Mouse (Mus musculus) heart, embryonic 10.5 days (tissue): ENCODE results near the gene Scamp3. TPM values are rescaled to one million over a fixed set of nuclear protein-coding genes. Genes with fewer than 3 reads are reported as not detected.
A peak's percentile ranks its signal among the peaks of the same experiment; 100 is the strongest.

Experiments
- DNase-seq: peaks from one replicate; pipeline ENCODE4 v3.0.0-alpha.2; 2017; ENCODE audit warnings: low spot score
- H3K27ac ChIP-seq: fragments of 300-500 bp; sonication (generic); 2 replicates; pipeline ENCODE4 v1.5.1; 2016; ENCODE audit warnings: mild to moderate bottlenecking
- H3K27me3 ChIP-seq: fragments of 300-500 bp; sonication (generic); 2 replicates; pipeline ENCODE4 v1.6.1; 2016; ENCODE audit warnings: mild to moderate bottlenecking; ENCODE audit not compliant: poor library complexity, insufficient read depth, severe bottlenecking
- H3K36me3 ChIP-seq: fragments of 300-500 bp; sonication (generic); 2 replicates; pipeline ENCODE4 v1.6.1; 2016; ENCODE audit warnings: mild to moderate bottlenecking, moderate library complexity
- H3K4me1 ChIP-seq: fragments of 300-500 bp; sonication (generic); 2 replicates; pipeline ENCODE4 v1.6.1; 2016; ENCODE audit warnings: mild to moderate bottlenecking
- H3K4me3 ChIP-seq: fragments of 300-500 bp; sonication (generic); 2 replicates; pipeline ENCODE4 v1.5.1; 2016; ENCODE audit warnings: mild to moderate bottlenecking, moderate library complexity
- H3K9me3 ChIP-seq: fragments of 300-500 bp; sonication (generic); 2 replicates; pipeline ENCODE4 v1.6.1; 2016; ENCODE audit warnings: mild to moderate bottlenecking, moderate library complexity
- WGBS: fragments of 180-500 bp; shearing (Covaris S2); methylation state at CpG from one replicate; pipeline ENCODE4 v1.1.7; 2016; 5-methylcytosine and 5-hydroxymethylcytosine counted together
- polyA plus RNA-seq: library from polyadenylated mRNA; unstranded; fragments of >200 nt; fragmentation: Nextera tagmentation; extraction: Ambion mirVana; gene quantifications from 2 replicates; pipeline ENCODE4 v1.2.1, GENCODE M21; 2016

Gene Scamp3
- 104 and 115 TPM in 2 replicates for polyA plus RNA-seq

DNA sequence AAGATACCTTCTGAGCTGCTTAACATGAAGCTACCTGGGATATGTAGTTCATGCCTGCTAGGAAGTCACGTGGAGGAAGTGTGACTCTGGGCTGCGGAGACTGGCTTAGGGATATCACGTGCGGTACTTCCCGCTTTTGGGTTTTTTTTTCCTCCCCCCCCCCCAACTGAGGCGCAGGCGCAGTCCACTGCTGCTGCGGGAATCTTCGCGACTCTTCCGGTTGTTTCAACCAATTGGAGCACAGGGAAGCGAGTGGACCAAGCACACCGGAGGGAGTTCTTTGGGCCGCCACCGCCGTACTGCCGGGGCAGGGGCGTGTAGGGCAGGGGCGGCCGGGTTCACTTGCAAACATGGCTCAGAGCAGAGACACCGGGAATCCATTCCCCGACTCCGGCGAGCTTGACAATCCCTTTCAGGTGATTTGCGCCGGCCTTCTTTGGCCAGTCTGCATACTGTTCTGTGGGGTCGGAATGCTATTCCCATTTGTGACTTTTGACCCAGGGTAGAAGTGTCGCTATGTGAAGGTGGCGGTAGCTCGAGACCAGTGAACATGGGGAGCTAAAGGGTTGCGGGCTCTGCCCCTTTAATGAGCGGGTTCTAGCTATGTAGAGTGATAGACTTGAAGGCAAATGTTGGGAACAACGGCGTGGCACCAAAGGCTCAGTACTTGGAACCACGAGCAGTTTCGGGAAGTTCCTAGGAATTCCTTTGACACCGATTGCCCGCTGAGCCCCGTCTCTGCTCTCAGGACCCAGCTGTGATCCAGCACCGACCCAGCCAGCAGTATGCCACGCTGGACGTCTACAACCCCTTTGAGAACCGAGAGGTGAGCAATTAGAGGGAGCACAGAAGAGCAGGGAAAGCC lies at the start of gene Scamp3:
Gene Scamp3 (plus strand): TSS at position 232 of the 865 bp plus-strand sequence.
- peak; percentile 98 for DNase-seq
- no peaks in the 10 kb centered on the region for H3K27me3 ChIP-seq
- H3K27ac ChIP-seq: peak within 1 kb of the TSS; percentile 89
- under 1% methylated on average over 43 of the region's 43 CpGs for WGBS
- no peaks in the 10 kb centered on the region for H3K9me3 ChIP-seq
- peaks cover 17% of the 10 kb centered on the region for H3K4me1 ChIP-seq
- H3K4me3 ChIP-seq: peak within 1 kb of the TSS; percentile 81
- H3K36me3 ChIP-seq: peaks cover 78% of the 10 kb centered on the region

DNA sequence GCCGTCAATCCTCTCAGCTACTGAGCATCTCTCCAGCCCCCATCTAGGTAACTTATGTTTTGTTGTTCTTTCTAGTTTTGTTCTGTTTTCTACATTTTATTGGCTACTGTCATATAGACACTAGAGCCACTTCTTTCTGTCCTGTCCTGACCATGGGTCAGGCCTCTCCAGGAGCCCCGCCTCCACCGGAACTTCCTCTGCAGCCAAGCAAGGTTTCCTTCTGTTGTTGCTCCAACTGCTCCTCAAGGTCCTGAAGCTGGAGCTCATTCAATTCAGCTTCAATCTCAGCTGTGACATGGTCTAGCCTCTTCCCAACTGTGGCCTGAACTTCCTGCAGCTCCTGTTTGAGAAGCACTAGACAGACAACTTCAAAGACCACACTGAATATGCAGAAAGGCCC lies 47.4 kb upstream of the Scamp3 start:
- no peaks in the 10 kb centered on the region for H3K9me3 ChIP-seq
- H3K4me1 ChIP-seq: peaks cover 26% of the 10 kb centered on the region
- no peak for DNase-seq
- H3K4me3 ChIP-seq: no peak overlapping the region
- no peaks in the 10 kb centered on the region for H3K36me3 ChIP-seq
- no peak overlapping the region for H3K27ac ChIP-seq
- H3K27me3 ChIP-seq: peaks cover 24% of the 10 kb centered on the region; the same call in 1 of the 2 replicates
- WGBS: 86% methylated on average over 3 of the region's 3 CpGs

DNA sequence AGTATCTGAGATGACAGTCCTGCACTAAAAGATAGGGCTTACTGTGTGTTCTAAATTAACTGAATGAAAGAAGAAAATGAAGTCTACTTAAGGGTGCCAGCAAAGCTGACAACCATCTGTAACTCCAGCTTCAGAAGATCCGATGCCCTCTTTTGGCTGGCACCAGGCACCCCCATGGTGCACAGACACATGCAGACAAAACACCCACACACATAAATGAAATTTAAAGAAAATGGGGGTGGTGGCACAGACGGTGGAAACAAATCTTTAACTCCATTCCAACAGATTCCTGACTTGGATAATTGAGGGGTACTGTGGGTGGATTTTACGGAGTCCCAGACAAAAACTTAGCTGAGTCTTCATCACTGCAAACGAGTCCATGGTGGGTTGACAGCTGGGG lies 45.5 kb upstream of the Scamp3 start:
- H3K9me3 ChIP-seq: no peaks in the 10 kb centered on the region
- no peaks in the 10 kb centered on the region for H3K36me3 ChIP-seq
- peak overlapping the region; percentile 11 for H3K27ac ChIP-seq
- H3K4me1 ChIP-seq: peaks cover 26% of the 10 kb centered on the region
- WGBS: 51% methylated on average over 4 of the region's 4 CpGs
- H3K4me3 ChIP-seq: peak overlapping the region; percentile 53
- peaks cover 34% of the 10 kb centered on the region; the same call in 1 of the 2 replicates for H3K27me3 ChIP-seq
- DNase-seq: no peak

DNA sequence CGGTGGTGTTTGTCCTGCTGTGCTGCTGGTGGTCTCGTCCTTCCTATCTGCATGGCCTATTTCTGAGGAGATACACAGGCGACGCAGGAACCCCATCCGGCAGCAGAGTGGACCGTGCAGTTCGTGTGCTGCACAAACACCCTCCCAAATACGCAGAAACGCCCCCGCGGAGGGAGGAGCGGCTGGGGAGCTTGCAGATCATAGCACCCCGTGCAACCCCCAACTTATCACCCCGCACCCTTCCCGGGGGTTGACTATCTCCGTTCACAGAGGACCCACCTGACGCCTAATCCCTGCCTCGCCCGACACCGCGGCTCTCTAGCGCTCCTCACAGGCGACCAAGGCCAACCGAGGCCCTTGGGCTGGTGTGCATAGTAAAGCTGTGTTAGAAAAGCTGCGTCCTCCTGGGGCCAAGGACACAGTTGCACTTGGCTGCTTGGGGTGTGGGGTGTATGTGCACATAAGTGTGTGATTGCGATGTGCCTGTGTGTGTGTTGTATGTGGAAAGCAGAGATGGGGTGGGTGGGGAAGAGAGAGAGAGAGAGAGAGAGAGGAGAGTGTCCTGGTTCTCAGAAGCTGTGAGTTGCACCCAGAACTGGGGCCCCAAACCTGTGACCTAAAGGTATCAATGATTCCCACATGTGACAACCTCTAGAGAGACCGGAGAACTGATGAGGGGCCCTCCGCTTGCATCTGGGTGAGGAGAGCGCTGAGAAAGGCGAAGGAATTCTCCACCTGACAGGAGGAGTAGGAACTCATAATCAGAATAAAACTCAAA lies 44.8 kb upstream of the Scamp3 start:
- Histone ChIP-seq H3K9me3 (no peaks in the 10 kb centered on the region), H3K4me3 (peak overlapping the region; percentile 53), H3K27me3 (peaks cover 34% of the 10 kb centered on the region; the same call in 1 of the 2 replicates), H3K36me3 (no peaks in the 10 kb centered on the region), H3K4me1 (peaks cover 26% of the 10 kb centered on the region), H3K27ac (peak overlapping the region; percentile 75)
- WGBS: 10% methylated on average over 30 of the region's 30 CpGs
- DNase-seq: peak; percentile 96

DNA sequence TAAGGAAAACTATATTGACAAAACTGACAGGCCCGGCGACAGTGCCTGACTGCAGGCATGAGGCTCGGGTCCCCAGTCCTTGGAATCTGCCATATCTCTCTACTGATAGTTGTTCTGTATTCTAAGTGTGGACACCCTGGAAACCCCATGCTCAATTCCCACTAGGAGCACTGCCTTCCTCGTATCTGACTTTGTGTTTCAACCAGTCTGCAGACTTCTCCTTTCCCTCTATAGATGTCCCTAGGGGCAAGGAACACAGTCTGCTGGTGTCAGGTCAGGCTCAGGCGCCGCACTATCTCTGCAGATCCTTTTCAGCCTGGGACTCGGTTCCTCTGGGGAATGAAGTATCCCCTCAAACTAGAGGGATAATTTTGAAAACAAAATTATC lies 44.2 kb upstream of the Scamp3 start:
- peaks cover 26% of the 10 kb centered on the region for H3K4me1 ChIP-seq
- H3K9me3 ChIP-seq: no peaks in the 10 kb centered on the region
- H3K27me3 ChIP-seq: peaks cover 34% of the 10 kb centered on the region; the same call in 1 of the 2 replicates
- WGBS: 56% methylated on average over 7 of the region's 7 CpGs
- DNase-seq: no peak
- H3K4me3 ChIP-seq: no peak overlapping the region
- peak overlapping the region; percentile 75 for H3K27ac ChIP-seq
- H3K36me3 ChIP-seq: no peaks in the 10 kb centered on the region

DNA sequence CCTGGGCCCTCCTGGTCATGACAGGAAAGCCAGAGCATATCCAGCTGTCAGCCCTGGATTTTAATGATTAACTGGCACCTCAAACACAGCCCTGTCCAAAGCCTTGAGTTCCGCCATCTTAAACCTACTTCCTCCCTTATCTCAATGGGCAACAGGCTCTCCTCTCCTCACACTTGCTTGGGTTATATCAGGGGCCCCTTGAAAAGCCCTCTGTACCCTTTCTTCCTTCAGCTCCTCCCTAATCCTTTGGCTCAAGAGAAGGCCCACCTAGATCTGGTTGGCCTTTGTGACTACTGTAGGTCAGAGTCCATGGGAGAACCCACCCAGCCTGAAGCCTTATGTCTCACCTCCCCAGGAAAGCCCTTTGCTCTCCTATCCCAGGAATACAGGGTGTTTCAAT lies 43.5 kb upstream of the Scamp3 start:
- Histone ChIP-seq H3K9me3 (no peaks in the 10 kb centered on the region), H3K4me3 (no peak overlapping the region), H3K27ac (peak overlapping the region; percentile 75), H3K36me3 (no peaks in the 10 kb centered on the region), H3K27me3 (peaks cover 34% of the 10 kb centered on the region; the same call in 1 of the 2 replicates), H3K4me1 (peaks cover 26% of the 10 kb centered on the region)
- WGBS: 63% methylated on average over 1 of the region's 1 CpGs
- DNase-seq: no peak

DNA sequence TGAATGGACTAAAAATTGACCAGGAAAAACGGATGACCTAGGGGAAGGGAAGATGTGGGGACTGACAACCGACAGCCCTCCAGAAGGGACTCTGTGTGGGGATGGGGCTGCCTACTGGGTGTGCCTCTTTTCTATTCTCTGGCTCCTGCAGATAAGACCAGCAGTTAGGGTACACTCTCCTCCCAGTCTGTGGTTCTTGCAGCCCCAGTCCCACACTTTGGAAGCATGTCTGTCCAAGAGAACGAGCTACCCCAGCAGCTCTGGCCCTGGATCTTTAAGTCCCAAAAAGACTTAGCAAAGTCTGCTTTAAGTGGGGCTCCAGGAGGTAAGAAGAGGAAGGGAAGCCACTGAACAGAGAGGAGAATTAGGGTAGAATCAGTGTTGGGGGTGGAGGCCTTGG lies 41.3 kb upstream of the Scamp3 start, which contains the start of gene Pklr:
Gene Pklr (plus strand): TSS at position 185 of the 400 bp plus-strand sequence.
- Histone ChIP-seq H3K4me1 (peaks cover 26% of the 10 kb centered on the region), H3K27me3 (peaks cover 34% of the 10 kb centered on the region; the same call in 1 of the 2 replicates), H3K9me3 (no peaks in the 10 kb centered on the region), H3K36me3 (no peaks in the 10 kb centered on the region), H3K27ac (peak within 1 kb of the TSS; percentile 59; the same call in 1 of the 2 replicates), H3K4me3 (peak within 1 kb of the TSS; percentile 38)
- peak; percentile 87 for DNase-seq
- WGBS: 43% methylated on average over 3 of the region's 3 CpGs

DNA sequence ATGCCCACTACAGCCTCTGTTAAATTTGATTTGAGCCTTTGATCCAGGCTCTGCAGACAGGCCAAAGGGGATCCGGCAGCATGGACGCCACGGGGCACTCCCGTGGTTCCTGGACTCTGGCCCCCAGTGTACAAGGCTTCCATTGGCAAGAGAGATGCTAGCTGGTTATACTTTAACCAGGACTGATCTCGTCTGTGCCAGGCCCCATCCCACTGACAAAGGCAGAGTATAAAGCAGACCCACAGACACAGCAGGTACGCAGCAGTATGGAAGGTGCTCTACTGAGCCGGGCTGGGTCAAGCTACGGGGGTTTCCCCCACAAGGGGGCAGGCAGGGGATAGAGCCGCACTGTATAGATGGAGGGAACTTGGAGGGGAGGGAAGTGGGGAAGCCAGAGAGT lies 40.9 kb upstream of the Scamp3 start:
- Histone ChIP-seq H3K4me1 (peaks cover 26% of the 10 kb centered on the region), H3K27me3 (peaks cover 34% of the 10 kb centered on the region; the same call in 1 of the 2 replicates), H3K36me3 (no peaks in the 10 kb centered on the region), H3K9me3 (no peaks in the 10 kb centered on the region), H3K27ac (peak overlapping the region; percentile 59; the same call in 1 of the 2 replicates), H3K4me3 (peak overlapping the region; percentile 38)
- no peak for DNase-seq
- WGBS: 40% methylated on average over 9 of the region's 9 CpGs

DNA sequence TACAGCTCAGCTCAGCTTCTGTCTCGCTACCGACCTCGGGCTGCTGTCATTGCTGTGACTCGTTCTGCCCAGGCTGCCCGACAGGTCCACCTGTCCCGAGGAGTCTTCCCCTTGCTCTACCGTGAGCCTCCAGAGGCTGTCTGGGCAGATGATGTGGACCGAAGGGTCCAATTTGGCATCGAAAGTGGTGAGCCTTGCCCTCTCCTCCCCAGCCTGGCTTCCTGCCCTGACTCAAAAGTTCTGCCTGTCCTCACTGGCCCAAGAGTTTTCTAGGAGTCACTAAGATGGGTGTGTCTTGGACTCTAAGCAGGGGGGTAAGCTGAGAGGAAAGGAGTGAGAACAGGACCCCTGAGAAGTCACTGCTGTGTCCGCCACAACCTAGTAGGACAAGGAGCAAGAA lies 32.5 kb upstream of the Scamp3 start:
- Histone ChIP-seq H3K27ac (no peak overlapping the region), H3K4me3 (0 out of 2 replicates have a peak overlapping the region, but pooled peaks have one; percentile 12), H3K4me1 (peaks cover 20% of the 10 kb centered on the region), H3K36me3 (no peaks in the 10 kb centered on the region), H3K27me3 (peaks cover 63% of the 10 kb centered on the region), H3K9me3 (no peaks in the 10 kb centered on the region)
- no peak for DNase-seq
- WGBS: 79% methylated on average over 10 of the region's 10 CpGs

DNA sequence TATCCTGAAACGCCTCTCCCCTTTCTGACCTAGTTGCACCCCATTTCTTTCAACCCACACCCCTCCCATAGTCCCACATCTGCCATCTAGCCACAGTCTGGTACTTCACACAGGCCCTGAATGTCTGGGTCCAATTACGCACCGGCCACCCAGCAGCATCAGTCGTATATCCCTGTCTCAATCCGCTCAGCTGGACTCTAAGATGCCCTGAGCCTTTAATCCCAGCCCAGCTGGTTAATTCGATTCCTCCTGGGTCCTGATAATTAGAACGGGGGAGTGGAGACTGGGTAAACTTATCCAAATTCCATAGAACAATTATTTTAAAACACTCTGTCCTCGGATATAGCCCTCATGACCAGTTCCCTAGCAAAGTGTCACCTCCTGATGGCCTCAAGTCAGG lies 31.7 kb upstream of the Scamp3 start:
- peaks cover 20% of the 10 kb centered on the region for H3K4me1 ChIP-seq
- DNase-seq: no peak
- no peaks in the 10 kb centered on the region for H3K36me3 ChIP-seq
- no peak overlapping the region for H3K4me3 ChIP-seq
- WGBS: 67% methylated on average over 8 of the region's 8 CpGs
- peaks cover 70% of the 10 kb centered on the region for H3K27me3 ChIP-seq
- H3K27ac ChIP-seq: no peak overlapping the region
- no peaks in the 10 kb centered on the region for H3K9me3 ChIP-seq

DNA sequence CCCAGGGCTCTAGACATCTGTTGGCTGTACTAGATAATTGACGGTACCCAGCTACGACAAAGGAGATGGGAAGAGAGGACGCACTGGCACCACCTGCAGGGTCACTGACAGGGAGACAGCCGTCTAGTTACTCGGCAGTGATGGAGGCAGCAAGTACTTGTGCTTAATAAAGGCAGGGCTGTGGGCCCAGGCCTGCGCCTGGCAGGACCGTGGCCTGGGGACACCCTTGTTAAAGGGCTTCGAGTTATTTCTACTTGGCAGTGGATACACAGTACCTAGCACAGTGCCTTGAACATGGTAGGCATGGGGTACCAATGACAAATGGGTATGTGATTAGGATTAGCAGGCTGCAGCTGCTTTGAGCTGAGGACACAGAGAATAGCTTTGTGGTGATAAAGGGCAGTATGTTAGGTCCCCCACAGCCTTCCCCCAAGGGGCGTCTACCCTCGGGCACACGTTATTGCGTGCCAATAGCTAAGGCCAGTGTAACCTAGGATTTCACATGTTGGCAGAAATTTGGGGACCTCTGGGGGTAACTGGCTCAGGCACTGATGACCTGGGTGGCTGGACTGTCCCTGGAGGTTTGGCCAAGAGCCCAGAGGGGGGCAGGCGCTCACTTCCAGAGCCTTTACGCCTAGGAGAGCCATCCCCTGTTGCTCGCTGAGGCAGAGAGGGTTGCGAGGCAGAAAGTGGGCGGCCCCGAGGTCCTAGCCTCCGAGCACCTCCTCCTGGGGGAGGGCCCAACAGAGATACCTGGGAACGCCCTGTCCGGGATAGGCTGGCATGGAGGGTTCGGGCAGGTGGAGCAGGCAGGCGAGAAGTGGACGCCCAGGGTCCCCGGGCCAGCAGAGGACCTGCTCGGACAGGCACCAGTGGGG lies 29.9 kb upstream of the Scamp3 start:
- peaks cover 82% of the 10 kb centered on the region for H3K27me3 ChIP-seq
- peak overlapping the region; percentile 17 for H3K27ac ChIP-seq
- peak overlapping the region; percentile 50 for H3K4me3 ChIP-seq
- peak; percentile 93 for DNase-seq
- H3K4me1 ChIP-seq: peaks cover 20% of the 10 kb centered on the region
- WGBS: 21% methylated on average over 26 of the region's 26 CpGs
- no peaks in the 10 kb centered on the region for H3K9me3 ChIP-seq
- no peaks in the 10 kb centered on the region for H3K36me3 ChIP-seq

DNA sequence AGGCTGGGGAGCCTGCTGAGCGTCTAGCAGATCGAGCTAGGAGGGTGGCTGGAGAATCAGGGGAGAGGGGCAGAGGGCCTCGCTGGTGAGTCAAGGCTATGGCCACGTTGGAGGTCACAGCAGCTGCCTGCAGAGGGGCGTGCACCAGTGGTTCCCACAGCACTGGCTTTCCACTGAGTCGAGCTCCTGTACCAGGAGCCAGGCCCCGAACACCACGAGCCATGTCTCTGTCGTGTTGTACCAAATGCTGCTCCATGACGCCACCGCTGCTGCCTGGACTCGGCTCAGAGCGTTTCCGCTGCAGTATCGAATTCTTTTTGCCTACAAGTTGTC lies 29.3 kb upstream of the Scamp3 start:
- 14% methylated on average over 15 of the region's 15 CpGs for WGBS
- Histone ChIP-seq H3K27me3 (peaks cover 87% of the 10 kb centered on the region), H3K36me3 (no peaks in the 10 kb centered on the region), H3K27ac (peak overlapping the region; percentile 17), H3K9me3 (no peaks in the 10 kb centered on the region), H3K4me3 (peak overlapping the region; percentile 50), H3K4me1 (peaks cover 20% of the 10 kb centered on the region)
- no peak for DNase-seq
